Mouse (Mus musculus): ENCODE data around the gene Ptprj.

The Ptprj gene

GRCm38 (mm10) chr2:90486226-90486755, 94.2 kb downstream of the Ptprj start:
- ChIA-PET CTCF (interaction anchor here in 3 of 4 experiments (0.6 to 1.5 kb wide), 3 partner anchors 139 to 1236 kb away, joined by 3 to 11 read pairs (median 4); no protein-coding TSS in a partner anchor), POLR2A (interaction anchor here in 2 of 4 experiments (0.9 to 1.8 kb wide), 7 partner anchors 14 to 193 kb away, joined by 3 to 6 read pairs (median 3); no protein-coding TSS in a partner anchor)

GRCm38 (mm10) chr2:90481505-90481904, 98.9 kb downstream of the Ptprj start:
- CTCF ChIA-PET: interaction anchor here in 3 of 4 experiments (0.6 to 1.3 kb wide), 3 partner anchors 15 to 144 kb away, joined by 3 to 4 read pairs (median 3); no protein-coding TSS in a partner anchor
- POLR2A ChIA-PET: interaction anchor here in 3 of 4 experiments (0.7 to 2.6 kb wide), 6 partner anchors 15 to 200 kb away, joined by 3 to 7 read pairs (median 4); no protein-coding TSS in a partner anchor

- CTCF ChIA-PET: interaction anchor here in 2 of 4 experiments (0.5 to 1.3 kb wide), 2 partner anchors 144 kb away, joined by 4 read pairs; no protein-coding TSS in a partner anchor
- POLR2A ChIA-PET: interaction anchor here in 2 of 4 experiments (1.2 to 2.6 kb wide), 7 partner anchors 15 to 199 kb away, joined by 3 to 7 read pairs (median 4); no protein-coding TSS in a partner anchor
These were observed 99.6 kb downstream of the Ptprj start for GRCm38 (mm10) chr2:90480747-90481308.

GRCm38 (mm10) chr2:90478531-90478930, 101.9 kb downstream of the Ptprj start:
- POLR2A ChIA-PET: interaction anchor here in 3 of 4 experiments (0.6 to 1.4 kb wide), 6 partner anchors 9 to 200 kb away, joined by 3 to 5 read pairs (median 3); no protein-coding TSS in a partner anchor
- CTCF ChIA-PET: no interaction called here

GRCm38 (mm10) chr2:90477617-90478016, 102.8 kb downstream of the Ptprj start:
- ChIA-PET CTCF (interaction anchor here in 2 of 4 experiments (0.8 to 1.9 kb wide), 2 partner anchors 88 to 147 kb away, joined by 3 to 6 read pairs; no protein-coding TSS in a partner anchor), POLR2A (interaction anchor here in 3 of 4 experiments (0.6 to 1.6 kb wide), 8 partner anchors 10 to 441 kb away, joined by 3 to 5 read pairs (median 3); no protein-coding TSS in a partner anchor)

GRCm38 (mm10) chr2:90476792-90477191, 103.7 kb downstream of the Ptprj start:
- ChIA-PET POLR2A (interaction anchor here in 3 of 4 experiments (0.8 to 2.5 kb wide), 6 partner anchors 104 to 202 kb away, joined by 3 to 14 read pairs (median 6); partner anchors contain the start of gene Ptprj (in 1 of the 3)), CTCF (interaction anchor here in 2 of 4 experiments (1.4 to 1.9 kb wide), 2 partner anchors 148 kb away, joined by 6 to 8 read pairs; no protein-coding TSS in a partner anchor)

- CTCF ChIA-PET: interaction anchor here in 2 of 4 experiments (1.4 to 1.9 kb wide), 2 partner anchors 148 to 149 kb away, joined by 6 to 8 read pairs (median 7); no protein-coding TSS in a partner anchor
- POLR2A ChIA-PET: interaction anchor here in 3 of 4 experiments (0.7 to 2.5 kb wide), 8 partner anchors 9 to 203 kb away, joined by 3 to 14 read pairs (median 5); partner anchors contain the start of gene Ptprj (in 1 of the 3)
These were observed 104.1 kb downstream of the Ptprj start for GRCm38 (mm10) chr2:90476319-90476718.

- CTCF ChIA-PET: interaction anchor here in 3 of 4 experiments (0.7 to 1.7 kb wide), 9 partner anchors 16 to 204 kb away, joined by 3 to 7 read pairs (median 3); partner anchors contain the start of gene Ptprj (in 1 of the 3)
- POLR2A ChIA-PET: interaction anchor here in 3 of 4 experiments (0.6 to 2.5 kb wide), 13 partner anchors 87 to 210 kb away, joined by 3 to 14 read pairs (median 4); partner anchors contain the start of gene Ptprj (in 1 of the 3)
These were observed 105.6 kb downstream of the Ptprj start for GRCm38 (mm10) chr2:90474593-90475405.

GRCm38 (mm10) chr2:90472701-90473100, 107.7 kb downstream of the Ptprj start:
- ChIA-PET CTCF (interaction anchor here in 2 of 4 experiments (1.1 to 1.5 kb wide), 2 partner anchors 152 to 203 kb away, joined by 3 to 5 read pairs; no protein-coding TSS in a partner anchor), POLR2A (interaction anchor here in 3 of 4 experiments (0.6 to 2.4 kb wide), 8 partner anchors 10 to 279 kb away, joined by 4 to 13 read pairs (median 6); partner anchors contain the start of gene Ptprj (in 1 of the 3))

- CTCF ChIA-PET: interaction anchor here in 1 of 4 experiments (0.6 kb wide), 1 partner anchor 157 kb away, joined by 3 read pairs; no protein-coding TSS in a partner anchor
- POLR2A ChIA-PET: interaction anchor here in 2 of 4 experiments (0.7 to 1.3 kb wide), 4 partner anchors 109 to 209 kb away, joined by 4 to 6 read pairs (median 5); no protein-coding TSS in a partner anchor
These were observed 110.3 kb downstream of the Ptprj start for GRCm38 (mm10) chr2:90470122-90470521.

GRCm38 (mm10) chr2:90466480-90466879, 114.0 kb downstream of the Ptprj start:
- CTCF ChIA-PET: interaction anchor here in 1 of 4 experiments (1.5 kb wide), 1 partner anchor 158 kb away, joined by 5 read pairs; no protein-coding TSS in a partner anchor
- POLR2A ChIA-PET: no interaction called here

- ChIA-PET CTCF (no interaction called here), POLR2A (interaction anchor here in 3 of 4 experiments (0.5 to 2.9 kb wide), 4 partner anchors 9 to 215 kb away, joined by 3 to 10 read pairs (median 8); no protein-coding TSS in a partner anchor)
These were observed 116.7 kb downstream of the Ptprj start for GRCm38 (mm10) chr2:90463735-90464134.

- POLR2A ChIA-PET: interaction anchor here in 2 of 4 experiments (1.0 to 2.9 kb wide), 7 partner anchors 10 to 217 kb away, joined by 3 to 10 read pairs (median 4); no protein-coding TSS in a partner anchor
- CTCF ChIA-PET: no interaction called here
These were observed 118.2 kb downstream of the Ptprj start for GRCm38 (mm10) chr2:90462252-90462651.

GRCm38 (mm10) chr2:90457946-90458345, 122.5 kb downstream of the Ptprj start:
- POLR2A ChIA-PET: interaction anchor here in 1 of 4 experiments (1.0 kb wide), 1 partner anchor 8 kb away, joined by 3 read pairs; no protein-coding TSS in a partner anchor
- CTCF ChIA-PET: interaction anchor here in 2 of 4 experiments (0.6 kb wide), 2 partner anchors 778 to 1169 kb away, joined by 4 read pairs; no protein-coding TSS in a partner anchor

GRCm38 (mm10) chr2:90452380-90452779, 128.1 kb downstream of the Ptprj start:
- POLR2A ChIA-PET: no interaction called here
- CTCF ChIA-PET: no interaction called here

- POLR2A ChIA-PET: interaction anchor here in 1 of 4 experiments (0.6 kb wide), 1 partner anchor 253 kb away, joined by 3 read pairs; no protein-coding TSS in a partner anchor
- CTCF ChIA-PET: no interaction called here
These were observed 131.3 kb downstream of the Ptprj start for GRCm38 (mm10) chr2:90448967-90449740.

- ChIA-PET POLR2A (interaction anchor here in 1 of 4 experiments (1.2 kb wide), 1 partner anchor 235 kb away, joined by 4 read pairs; no protein-coding TSS in a partner anchor), CTCF (interaction anchor here in 1 of 4 experiments (0.5 kb wide), 1 partner anchor 154 kb away, joined by 3 read pairs; no protein-coding TSS in a partner anchor)
These were observed 136.6 kb downstream of the Ptprj start for GRCm38 (mm10) chr2:90443811-90444210.

All from embryonic stem cell, embryonic (primary cell).